Mouse (Mus musculus): Measurements from ENCODE around the gene Ralgapa1.
A peak's percentile ranks its signal among the peaks of the same experiment; 100 is the strongest.

Gene Ralgapa1

GRCm38 (mm10) chr12:55820661-55821314, at the start of gene Ralgapa1:
Ralgapa1 (minus strand) TSS chr12:55821167.
- peak; percentile 96 for DNase-seq (ENCODE audit: low read depth, low spot score)

- DNase-seq (ENCODE audit: low read depth, low spot score): no peak
These were observed 48.8 kb upstream of the Ralgapa1 start for GRCm38 (mm10) chr12:55869622-55870322.

DNA sequence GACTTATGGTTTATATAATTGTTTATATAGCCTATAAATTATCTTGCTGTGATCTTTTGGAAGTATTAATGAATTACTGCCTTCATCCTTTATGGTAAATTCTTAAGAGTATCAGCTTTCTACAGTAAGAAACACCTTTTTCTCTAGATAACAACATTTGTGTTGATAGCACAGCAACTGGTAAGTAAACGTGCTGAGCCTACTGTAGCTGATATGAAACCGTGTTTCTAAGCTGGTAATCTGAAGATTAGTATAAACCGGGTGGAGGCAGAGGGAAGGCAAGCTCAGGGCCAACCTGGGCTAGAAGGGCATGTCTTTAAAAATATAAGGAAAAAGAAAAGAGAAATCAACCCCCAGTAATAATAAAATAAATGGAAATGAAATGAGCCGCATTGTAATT, 46.8 kb upstream of the Ralgapa1 start:
- no peak for DNase-seq (ENCODE audit: low read depth, low spot score)

- DNase-seq (ENCODE audit: low read depth, low spot score): no peak
These were observed 39.7 kb upstream of the Ralgapa1 start for GRCm38 (mm10) chr12:55860631-55861030.

- DNase-seq (ENCODE audit: low read depth, low spot score): no peak
These were observed 38.7 kb upstream of the Ralgapa1 start for GRCm38 (mm10) chr12:55859409-55860349.

DNA sequence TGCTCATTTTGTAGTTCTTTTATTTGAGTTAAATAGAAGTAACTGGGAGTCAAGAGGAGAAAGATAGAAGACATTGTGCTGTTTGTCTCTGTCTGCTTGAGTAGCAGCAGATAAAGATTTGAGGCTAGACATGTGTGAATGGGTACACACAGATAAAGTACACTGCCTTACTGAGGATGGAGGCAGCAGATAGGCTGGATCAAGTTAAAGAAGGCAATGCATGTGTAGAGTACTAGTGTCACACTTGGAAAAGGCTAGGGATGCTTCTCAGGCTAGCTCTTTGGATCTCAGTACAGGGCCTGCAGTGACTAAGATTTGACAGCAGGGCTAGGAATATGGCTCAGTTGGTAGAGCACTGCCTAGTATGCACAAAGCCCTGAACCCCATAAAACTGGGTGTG, 29.7 kb upstream of the Ralgapa1 start:
- no peak for DNase-seq (ENCODE audit: low read depth, low spot score)

DNA sequence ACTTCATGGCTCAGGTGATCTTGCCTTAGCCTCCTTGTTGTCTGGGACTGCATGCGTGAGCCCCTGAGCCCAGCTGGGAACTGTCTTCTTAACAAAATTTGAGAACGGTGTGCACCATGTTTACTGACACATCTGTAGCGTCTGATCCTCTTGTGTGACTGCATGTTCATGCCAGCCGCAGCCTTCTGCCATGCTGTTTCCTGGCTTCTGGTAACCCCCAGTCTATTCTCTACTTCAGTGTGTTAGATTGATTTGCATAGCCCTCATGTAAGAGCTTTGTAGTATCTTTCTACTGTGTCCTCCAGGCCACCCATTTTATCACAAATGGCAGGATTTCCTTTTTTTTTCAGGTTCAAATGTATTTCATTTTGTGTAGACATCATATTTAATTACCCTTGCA, 26.9 kb upstream of the Ralgapa1 start:
- DNase-seq (ENCODE audit: low read depth, low spot score): peak; percentile 77

DNA sequence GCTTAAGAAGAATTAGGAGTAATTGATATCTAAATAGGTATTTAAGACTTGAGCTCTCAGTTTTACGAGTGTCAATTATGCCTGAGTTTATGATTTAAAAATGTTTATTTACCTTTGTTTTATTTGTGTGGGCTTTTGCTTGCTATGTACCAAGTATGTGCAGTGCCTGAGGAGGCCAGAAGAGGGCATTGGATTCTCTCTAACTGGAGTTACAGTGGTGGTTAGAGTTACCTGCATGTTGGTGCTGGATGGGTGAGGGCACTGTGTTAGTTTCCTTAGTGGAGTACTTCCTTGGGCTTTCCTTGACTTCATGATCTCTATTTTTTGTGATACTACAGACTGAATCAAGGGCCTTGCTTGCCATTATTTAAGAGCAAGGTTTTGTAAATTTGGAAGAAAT, 25.8 kb upstream of the Ralgapa1 start:
- DNase-seq (ENCODE audit: low read depth, low spot score): peak; percentile 73

GRCm38 (mm10) chr12:55837495-55837894, 16.5 kb upstream of the Ralgapa1 start:
- DNase-seq (ENCODE audit: low read depth, low spot score): no peak

DNA sequence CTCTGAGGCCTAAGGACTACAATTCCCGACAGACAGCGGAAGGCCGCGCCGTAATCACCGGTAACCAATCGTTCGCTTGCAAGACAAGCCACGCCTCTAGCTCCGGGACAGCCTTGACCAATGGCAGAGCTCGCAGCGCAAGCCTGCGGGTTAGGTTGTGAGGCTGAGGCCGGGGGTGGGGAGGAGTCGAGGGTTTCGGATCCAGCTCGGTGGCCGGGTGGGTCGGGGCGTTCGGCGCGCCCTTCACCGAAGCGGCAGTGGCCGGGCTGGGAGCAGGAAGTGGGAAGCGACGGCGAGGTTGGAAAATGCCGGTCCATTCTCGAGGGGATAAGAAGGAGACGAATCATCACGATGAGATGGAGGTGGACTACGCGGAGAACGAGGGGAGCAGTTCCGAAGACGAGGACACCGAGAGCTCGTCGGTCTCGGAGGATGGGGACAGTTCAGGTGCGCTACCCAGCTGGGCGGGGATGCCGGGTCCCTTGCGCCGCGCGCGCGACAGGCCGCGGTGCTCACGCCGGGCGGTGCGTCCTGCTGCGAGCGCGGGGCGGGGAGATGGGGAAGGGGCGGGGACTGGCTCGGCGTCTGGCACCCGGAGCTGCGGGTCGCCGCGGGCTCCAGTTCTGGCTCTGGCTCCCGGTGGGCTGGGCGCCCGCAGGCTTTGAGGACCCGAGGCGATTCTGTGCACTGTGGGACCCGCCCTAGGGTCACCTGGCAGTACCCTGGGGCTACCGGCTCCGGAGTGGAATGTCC, 15.4 kb upstream of the Ralgapa1 start, which contains the start of gene Brms1l:
Gene Brms1l (plus strand): TSS at position 126 of the 753 bp plus-strand sequence.
- peak; percentile 99 for DNase-seq (ENCODE audit: low read depth, low spot score)

DNA sequence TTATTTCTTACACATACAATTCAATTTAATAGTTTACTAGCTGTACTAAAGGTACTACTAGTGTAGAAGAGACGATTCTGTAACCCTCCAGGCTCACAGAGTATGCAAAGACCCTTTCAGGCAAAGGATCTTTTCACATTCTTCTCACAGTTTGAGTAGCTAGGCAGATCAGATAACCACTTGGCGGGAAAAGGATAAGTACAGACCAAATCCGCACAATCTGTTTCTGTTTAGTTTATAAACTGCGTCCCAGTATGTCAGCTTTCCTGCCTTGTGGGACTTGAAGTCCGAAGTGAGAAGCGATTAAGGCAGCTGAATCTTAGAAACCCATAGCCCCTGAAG, 14.9 kb upstream of the Ralgapa1 start:
- no peak for DNase-seq (ENCODE audit: low read depth, low spot score)

DNA sequence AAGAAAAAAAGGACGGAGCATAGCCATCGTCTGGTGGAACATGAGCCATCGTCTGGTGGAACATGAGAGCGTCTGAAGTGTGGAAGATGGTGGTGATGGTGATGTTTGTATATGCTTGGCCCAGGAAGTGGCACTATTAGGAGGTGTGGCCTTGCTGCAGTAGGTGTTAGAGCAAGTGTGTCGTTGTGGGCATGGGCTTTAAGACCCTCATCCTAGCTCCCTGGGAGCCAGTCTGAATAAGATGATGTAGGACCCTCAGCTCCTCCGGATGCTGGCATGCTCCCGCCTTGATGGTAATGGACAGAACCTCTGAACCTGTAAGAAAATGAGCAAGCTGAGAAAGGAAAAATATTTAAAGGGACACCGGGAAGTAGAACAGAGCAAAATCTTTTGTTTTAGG, 13.9 kb upstream of the Ralgapa1 start:
- no peak for DNase-seq (ENCODE audit: low read depth, low spot score)

DNA sequence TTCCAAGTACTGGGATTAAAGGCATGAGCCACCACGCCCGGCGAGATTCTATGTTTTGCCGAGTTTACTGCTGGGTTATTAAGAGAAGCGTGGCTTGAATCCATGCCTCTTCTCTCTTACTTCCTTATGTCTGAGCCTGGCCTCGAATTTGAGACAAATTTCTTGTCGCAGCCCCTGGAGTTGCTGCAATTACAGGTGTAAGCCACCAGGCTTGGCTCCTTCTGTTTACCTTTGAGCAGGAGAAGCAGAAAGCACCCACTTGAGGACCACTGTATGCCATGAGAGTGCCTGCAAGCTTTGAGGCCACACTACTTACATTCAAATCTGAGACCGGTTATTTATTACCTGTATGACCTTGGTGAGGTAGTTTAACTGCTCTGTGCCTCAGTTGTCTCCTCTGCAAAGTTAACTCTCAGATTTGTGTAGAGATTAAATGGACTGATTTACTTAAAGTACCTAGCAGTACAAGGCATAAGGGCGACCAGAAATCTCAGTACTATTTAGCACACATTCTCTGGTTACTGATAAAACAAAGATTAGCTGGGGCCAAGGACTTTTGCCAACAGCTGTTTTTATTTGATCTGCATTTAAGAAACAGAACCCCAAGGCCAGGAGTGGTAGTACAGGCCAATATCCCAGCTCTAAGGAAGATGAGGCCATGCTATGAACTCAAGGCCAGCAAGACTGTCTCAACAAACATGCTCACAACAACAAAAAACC, 13.1 kb upstream of the Ralgapa1 start:
- peak; percentile 27 for DNase-seq (ENCODE audit: low read depth, low spot score)

DNA sequence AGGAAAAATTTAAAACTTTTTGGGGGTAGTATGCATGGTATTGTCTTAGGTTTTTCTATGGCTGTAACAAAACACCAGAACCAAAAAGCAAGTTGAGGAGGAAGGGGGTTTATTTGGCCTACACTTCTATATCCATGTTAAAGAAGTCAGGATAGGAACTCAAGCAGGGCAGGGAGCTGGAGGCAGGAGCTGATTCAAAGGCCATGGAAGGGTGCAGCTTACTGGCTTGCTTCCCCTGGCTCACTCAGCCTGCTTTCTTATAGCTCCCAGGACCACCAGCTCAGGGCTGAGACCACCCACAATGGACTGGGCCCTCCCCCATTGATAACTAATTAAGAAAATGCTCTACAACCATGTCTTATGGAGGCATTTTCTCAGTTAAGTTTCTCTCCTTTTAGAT, 12.0 kb upstream of the Ralgapa1 start:
- no peak for DNase-seq (ENCODE audit: low read depth, low spot score)

DNA sequence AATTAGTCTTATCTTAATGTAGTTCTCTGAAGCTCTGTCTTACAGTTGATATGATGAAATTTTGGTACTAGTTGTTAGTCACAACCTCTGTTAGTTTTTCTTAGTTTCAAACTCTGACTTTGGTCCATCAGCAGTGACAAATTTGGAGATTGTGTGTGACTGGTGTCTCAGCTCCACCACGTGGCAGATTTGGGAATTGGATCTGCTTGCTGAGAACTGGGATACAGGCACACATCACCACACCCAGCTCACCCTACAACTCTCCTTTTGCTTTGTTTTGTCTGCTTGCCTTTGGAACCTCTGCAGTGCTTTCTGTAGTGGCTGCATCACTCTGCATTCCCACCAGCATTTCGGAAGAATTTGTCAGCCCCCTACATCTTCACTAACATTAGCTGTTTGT, 10.1 kb upstream of the Ralgapa1 start:
- DNase-seq (ENCODE audit: low read depth, low spot score): peak; percentile 70

GRCm38 (mm10) chr12:55825537-55825936, 4.6 kb upstream of the Ralgapa1 start:
- no peak for DNase-seq (ENCODE audit: low read depth, low spot score)

- DNase-seq (ENCODE audit: low read depth, low spot score): no peak
These were observed 3.1 kb upstream of the Ralgapa1 start for GRCm38 (mm10) chr12:55824027-55824426.

DNA sequence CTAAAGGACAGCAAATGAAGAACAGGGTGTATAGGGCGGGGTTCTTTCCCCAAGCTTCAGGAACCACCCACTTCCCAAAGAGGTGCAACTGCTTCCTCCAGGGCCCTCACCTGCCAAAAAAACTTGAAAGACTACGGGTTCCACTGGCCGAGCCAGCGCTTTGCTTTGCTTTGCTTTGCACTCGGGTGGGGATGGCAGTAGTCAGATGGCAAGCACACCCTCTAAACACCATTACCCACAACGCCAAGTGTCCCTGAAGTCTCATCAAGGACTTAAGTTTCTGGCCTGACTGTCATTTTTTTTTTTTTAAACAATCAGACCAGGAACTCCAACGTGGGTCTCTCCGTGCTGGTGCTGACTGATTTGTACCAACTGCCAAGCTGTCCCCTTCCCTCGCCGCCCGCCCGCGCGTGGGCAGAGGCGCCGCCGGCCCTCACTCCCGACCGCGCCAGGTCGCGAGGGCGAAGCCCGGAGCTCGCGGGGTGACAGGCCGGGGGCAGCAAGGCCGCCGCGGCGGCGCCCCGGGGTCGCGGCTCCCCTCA, 777 bp downstream of the Ralgapa1 start:
- peak; percentile 74 for DNase-seq (ENCODE audit: low read depth, low spot score)

DNA sequence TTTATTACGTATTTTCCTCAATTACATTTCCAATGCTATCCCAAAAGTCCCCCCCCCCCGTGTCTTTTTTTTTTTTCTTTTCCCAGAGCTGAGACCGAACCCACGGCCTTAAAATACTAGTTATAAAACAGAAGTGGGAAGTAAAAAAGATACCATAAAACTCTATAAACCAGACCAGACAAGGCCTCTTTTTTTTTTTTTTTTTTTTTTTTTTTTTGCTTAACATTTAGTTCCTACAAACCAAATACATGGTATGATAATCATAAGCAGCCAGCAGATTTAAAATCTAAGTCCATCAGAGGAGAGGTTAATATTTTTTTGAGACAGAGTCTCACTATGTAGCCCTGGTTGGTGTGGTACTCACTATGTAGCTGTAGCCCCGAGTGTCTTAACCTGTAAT, 4.5 kb downstream of the Ralgapa1 start:
- no peak for DNase-seq (ENCODE audit: low read depth, low spot score)

GRCm38 (mm10) chr12:55805035-55805434, 15.9 kb downstream of the Ralgapa1 start:
- DNase-seq (ENCODE audit: low read depth, low spot score): no peak

- DNase-seq (ENCODE audit: low read depth, low spot score): no peak
These were observed 19.8 kb downstream of the Ralgapa1 start for GRCm38 (mm10) chr12:55801131-55801530.
